Mouse (Mus musculus) neural tube, embryonic 11.5 days (tissue): ENCODE results near the gene Eif2b3. TPM values are rescaled to one million over a fixed set of nuclear protein-coding genes. Genes with fewer than 3 reads are reported as not detected.

Experiments used
- ATAC-seq: fragments of 200-750 bp; cut with Nextera tagmentation; 2 replicates; pipeline ENCODE4 v1.8.0; 2017; ENCODE audit warnings: moderate number of reproducible peaks, mild to moderate bottlenecking, moderate TSS enrichment, moderate library complexity; ENCODE audit not compliant: insufficient read depth, low FRiP score, low TSS enrichment
- DNase-seq: peaks from one replicate; pipeline ENCODE4 v3.0.0-alpha.2; 2015; ENCODE audit warnings: low spot score
- H3K27ac ChIP-seq: fragments of 300-500 bp; sonication (generic); 2 replicates; pipeline ENCODE4 v1.5.1; 2014; ENCODE audit warnings: low read depth, mild to moderate bottlenecking, low read length
- H3K27me3 ChIP-seq: fragments of 300-500 bp; sonication (generic); 2 replicates; pipeline ENCODE4 v1.6.1; 2014; ENCODE audit warnings: mild to moderate bottlenecking, low read length, mixed read lengths; ENCODE audit not compliant: control insufficient read depth, insufficient read depth
- H3K36me3 ChIP-seq: fragments of 300-500 bp; sonication (generic); 2 replicates; pipeline ENCODE4 v1.6.1; 2014; ENCODE audit warnings: mild to moderate bottlenecking, low read length, moderate library complexity, mixed read lengths; ENCODE audit not compliant: control insufficient read depth, insufficient read depth
- H3K4me1 ChIP-seq: fragments of 300-500 bp; sonication (generic); 2 replicates; pipeline ENCODE4 v1.6.1; 2014; ENCODE audit warnings: low read length, mixed read lengths; ENCODE audit not compliant: control insufficient read depth, insufficient read depth
- H3K4me2 ChIP-seq: fragments of 300-500 bp; sonication (generic); 2 replicates; pipeline ENCODE4 v1.6.1; 2014; ENCODE audit warnings: low read depth, mild to moderate bottlenecking, moderate library complexity
- H3K4me3 ChIP-seq: fragments of 300-500 bp; sonication (generic); 2 replicates; pipeline ENCODE4 v1.5.1; 2014; ENCODE audit warnings: low read depth, low read length
- H3K9ac ChIP-seq: fragments of 300-500 bp; sonication (generic); 2 replicates; pipeline ENCODE4 v1.6.1; 2014; ENCODE audit warnings: mild to moderate bottlenecking, low read length
- H3K9me3 ChIP-seq: fragments of 300-500 bp; sonication (generic); 2 replicates; pipeline ENCODE4 v1.6.1; 2016; ENCODE audit warnings: low read length; ENCODE audit not compliant: control insufficient read depth
- WGBS: fragments of 180-500 bp; shearing (Covaris S2); extraction: QIAGEN DNeasy Blood & Tissue Kit; methylation state at CpG from one replicate; pipeline ENCODE4 v1.1.7; 2014; 5-methylcytosine and 5-hydroxymethylcytosine counted together
- polyA plus RNA-seq: library from polyadenylated mRNA; unstranded; fragments of >200 nt; fragmentation: Nextera tagmentation; extraction: Ambion mirVana; gene quantifications from 2 replicates; pipeline ENCODE4 v1.2.1, GENCODE M21; 2014

The Eif2b3 gene
- polyA plus RNA-seq, 1 experiment from 2014 or later: 48.1 TPM

DNA sequence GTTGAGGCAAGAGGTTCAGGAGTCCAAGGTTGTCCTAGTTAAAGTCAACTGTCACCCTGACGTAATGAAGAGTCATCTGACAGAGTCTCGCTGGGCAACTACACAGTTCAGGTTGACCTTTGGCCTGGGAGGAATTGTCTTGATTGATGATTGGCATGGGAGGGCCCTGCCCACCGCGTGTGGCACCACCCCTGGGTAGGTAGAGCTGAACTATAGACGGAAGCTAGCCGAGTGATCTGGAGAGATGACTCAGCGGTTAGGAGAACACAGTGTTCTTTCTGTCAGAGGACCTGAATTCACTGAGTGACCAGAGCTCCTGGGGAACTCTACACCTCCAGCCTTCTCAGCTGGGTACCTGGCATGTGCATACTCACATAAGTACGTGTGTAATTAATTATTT lies 116.8 kb downstream of the Eif2b3 start:
- Histone ChIP-seq H3K36me3 (no peaks in the 10 kb centered on the region), H3K4me2 (no peak overlapping the region), H3K9me3 (no peaks in the 10 kb centered on the region), H3K27ac (no peak overlapping the region), H3K27me3 (no peaks in the 10 kb centered on the region), H3K9ac (no peak overlapping the region), H3K4me1 (peaks cover 14% of the 10 kb centered on the region), H3K4me3 (no peak overlapping the region)
- no peak for DNase-seq
- ATAC-seq: no peak
- 29% methylated on average over 8 of the region's 8 CpGs for WGBS

Other genes with a start within 250 kb of the Eif2b3 start
- gene Toe1, start 211.8 kb upstream of the Eif2b3 start, polyA plus RNA-seq: 34.8 and 36.1 TPM in 2 replicates
- 15.5 and 17.4 TPM in 2 replicates for gene Mutyh, start 211.7 kb upstream of the Eif2b3 start, polyA plus RNA-seq
- gene Hpdl, start 197.7 kb upstream of the Eif2b3 start, polyA plus RNA-seq: 1.2 and 1.3 TPM in 2 replicates
- gene Zswim5, start 142.0 kb upstream of the Eif2b3 start, polyA plus RNA-seq: 11.1 and 13.6 TPM in 2 replicates
- 89.8 and 99.2 TPM in 2 replicates for gene Urod, start 25.0 kb upstream of the Eif2b3 start, polyA plus RNA-seq
- gene Hectd3, start 24.1 kb upstream of the Eif2b3 start, polyA plus RNA-seq: 12.9 and 14.7 TPM in 2 replicates
- 3.4 and 3.9 TPM in 2 replicates for gene Ptch2, start 76.7 kb downstream of the Eif2b3 start, polyA plus RNA-seq
- gene Btbd19, start 106.3 kb downstream of the Eif2b3 start, polyA plus RNA-seq: 3.4 and 4.0 TPM in 2 replicates
- not detected in 2 replicates for gene Tctex1d4, start 107.4 kb downstream of the Eif2b3 start, polyA plus RNA-seq
- 42.5 and 48.9 TPM in 2 replicates for gene Plk3, start 114.6 kb downstream of the Eif2b3 start, polyA plus RNA-seq
- 818 and 875 TPM in 2 replicates for gene Rps8, start 136.8 kb downstream of the Eif2b3 start, polyA plus RNA-seq
- gene Kif2c, start 163.2 kb downstream of the Eif2b3 start, polyA plus RNA-seq: 80.0 and 85.6 TPM in 2 replicates
- gene Tmem53, start 232.5 kb downstream of the Eif2b3 start, polyA plus RNA-seq: 6.8 and 6.9 TPM in 2 replicates
- gene Armh1, start 232.7 kb downstream of the Eif2b3 start, polyA plus RNA-seq: 0.43 TPM in 1 of 2 replicates, not detected in the other